Mouse (Mus musculus) heart, postnatal 0 days (tissue): ENCODE measurements around the gene Adprh.

Experiments used
- CTCF ChIP-seq: IDR thresholded peaks from 2 replicates; pipeline ENCODE4 v1.5.1; 2016; ENCODE audit warnings: antibody characterized with exemption, control low read depth, low read depth
- EP300 ChIP-seq: IDR thresholded peaks from 2 replicates; pipeline ENCODE4 v1.6.1; 2016; ENCODE audit warnings: antibody characterized with exemption, low read depth

- TF ChIP-seq CTCF (no peak), EP300 (no peak)
These were observed 54.2 kb downstream of the Adprh start for GRCm38 (mm10) chr16:38398266-38398665.
